ENCODE assay signal across 8 mouse cellular contexts in genomic region chr7:25267751-25268463, GRCm38 (mm10). TPM values are rescaled to one million over a fixed set of nuclear protein-coding genes. Genes with fewer than 3 reads are reported as not detected.
DNase-seq lines count a peak whose midpoint lies in the region; ATAC-seq and TF ChIP-seq lines count a peak whose summit lies in the region.

No protein-coding gene starts in this region.

- no peak for TF ChIP-seq CTCF in kidney, adult 2 months (conservative IDR thresholded peaks at IDR 0.05; ENCODE audit: insufficient read depth, insufficient read length, low read depth, low read length)
- no peak for TF ChIP-seq CTCF in spleen, adult 2 months (IDR thresholded peaks at IDR 0.05; ENCODE audit: extremely low read depth, insufficient read depth, insufficient read length, insufficient replicate concordance)

- H3K4me2 ChIP-seq in embryonic facial prominence, embryonic 13.5 days, result peak overlapping the region; percentile 82
- H3K4me2 ChIP-seq in limb, embryonic 12.5 days, result peak overlapping the region; percentile 81
- peak overlapping the region; percentile 85 for H3K4me2 ChIP-seq in midbrain, embryonic 15.5 days

- TF ChIP-seq POLR2A in kidney, adult 2 months (IDR thresholded peaks at IDR 0.05; ENCODE audit: low read depth, low read length), result no peak
- no peak for TF ChIP-seq POLR2A in spleen, adult 2 months (IDR thresholded peaks at IDR 0.05; ENCODE audit: low read depth, low read length)

- H3K36me3 ChIP-seq in embryonic facial prominence, embryonic 13.5 days, result peaks cover 23% of the 10 kb centered on the region
- no peaks in the 10 kb centered on the region for H3K36me3 ChIP-seq in kidney, adult 2 months (ENCODE audit: control insufficient read depth, insufficient read depth, low read length)
- peaks cover 22% of the 10 kb centered on the region for H3K36me3 ChIP-seq in limb, embryonic 12.5 days
- no peaks in the 10 kb centered on the region for H3K36me3 ChIP-seq in midbrain, embryonic 15.5 days (replicated peaks)
- H3K36me3 ChIP-seq in spleen, adult 2 months (ENCODE audit: control insufficient read depth, insufficient read depth, low read length), result peaks cover 12% of the 10 kb centered on the region; the same call in 1 of the 2 replicates

- no peaks in the 10 kb centered on the region for H3K9me3 ChIP-seq in embryonic facial prominence, embryonic 13.5 days
- no peaks in the 10 kb centered on the region for H3K9me3 ChIP-seq in limb, embryonic 12.5 days
- no peaks in the 10 kb centered on the region for H3K9me3 ChIP-seq in midbrain, embryonic 15.5 days

- DNase-seq in 3134 (ENCODE audit: extremely low read depth, insufficient read length, low spot score), result peak; percentile 99
- peak; percentile 98 for DNase-seq in adrenal gland, postnatal 36 days
- DNase-seq in heart, adult 18-20 months, result peak; percentile 99 to 100
- DNase-seq in kidney, adult 2 months, result peak; percentile 100
- DNase-seq in spleen, adult 2 months (ENCODE audit: low read depth in 1 of 2, low spot score in 2 of 2), result peak; percentile 98 to 100

- H3K4me3 ChIP-seq in embryonic facial prominence, embryonic 13.5 days, result peak overlapping the region; percentile 77
- H3K4me3 ChIP-seq in kidney, adult 2 months (ENCODE audit: insufficient read depth, low read depth, low read length), result peak overlapping the region; percentile 77
- H3K4me3 ChIP-seq in limb, embryonic 12.5 days (replicated peaks), result peak overlapping the region; percentile 72
- H3K4me3 ChIP-seq in midbrain, embryonic 15.5 days, result peak overlapping the region; percentile 85
- H3K4me3 ChIP-seq in spleen, adult 2 months (ENCODE audit: extremely low read depth, insufficient read depth, insufficient read length), result peak overlapping the region; percentile 85

- no peaks in the 10 kb centered on the region for H3K27me3 ChIP-seq in embryonic facial prominence, embryonic 13.5 days
- H3K27me3 ChIP-seq in kidney, adult 2 months (replicated peaks; ENCODE audit: control insufficient read depth, insufficient read depth, low read length), result no peaks in the 10 kb centered on the region
- no peaks in the 10 kb centered on the region for H3K27me3 ChIP-seq in limb, embryonic 12.5 days
- no peaks in the 10 kb centered on the region for H3K27me3 ChIP-seq in midbrain, embryonic 15.5 days (replicated peaks)
- no peaks in the 10 kb centered on the region for H3K27me3 ChIP-seq in spleen, adult 2 months (ENCODE audit: control insufficient read depth, insufficient read depth, low read length)

- under 1% methylated on average over 33 of the region's 33 CpGs for WGBS in embryonic facial prominence, embryonic 13.5 days
- WGBS in kidney, adult 2 months, result under 1% methylated on average over 33 of the region's 33 CpGs
- under 1% methylated on average over 33 of the region's 33 CpGs for WGBS in limb, embryonic 12.5 days
- under 1% methylated on average over 33 of the region's 33 CpGs for WGBS in midbrain, embryonic 15.5 days
- under 1% methylated on average over 33 of the region's 33 CpGs for WGBS in spleen, adult 2 months

- ATAC-seq in embryonic facial prominence, embryonic 13.5 days (ENCODE audit: insufficient number of reproducible peaks, insufficient read depth, low FRiP score, low TSS enrichment, low read depth), result peak; percentile 94
- ATAC-seq in limb, embryonic 12.5 days (ENCODE audit: insufficient number of reproducible peaks, insufficient read depth, low FRiP score, low TSS enrichment, low read depth), result peak; percentile 96
- ATAC-seq in midbrain, embryonic 15.5 days (replicated peaks), result peak; percentile 97

- peak overlapping the region; percentile 94 for H3K27ac ChIP-seq in embryonic facial prominence, embryonic 13.5 days
- H3K27ac ChIP-seq in kidney, adult 2 months (ENCODE audit: insufficient read depth, low read depth, low read length), result peak overlapping the region; percentile 98
- H3K27ac ChIP-seq in limb, embryonic 12.5 days, result peak overlapping the region; percentile 88
- H3K27ac ChIP-seq in midbrain, embryonic 15.5 days, result peak overlapping the region; percentile 94
- H3K27ac ChIP-seq in spleen, adult 2 months (ENCODE audit: insufficient read depth, low read length), result peak overlapping the region; percentile 98

- H3K9ac ChIP-seq in embryonic facial prominence, embryonic 13.5 days, result peak overlapping the region; percentile 82
- peak overlapping the region; percentile 68 for H3K9ac ChIP-seq in limb, embryonic 12.5 days (replicated peaks)
- H3K9ac ChIP-seq in midbrain, embryonic 15.5 days, result peak overlapping the region; percentile 94

- peaks cover 23% of the 10 kb centered on the region for H3K4me1 ChIP-seq in embryonic facial prominence, embryonic 13.5 days
- peaks cover 9% of the 10 kb centered on the region for H3K4me1 ChIP-seq in kidney, adult 2 months (ENCODE audit: control insufficient read depth, insufficient read depth, low read length)
- peaks cover 25% of the 10 kb centered on the region for H3K4me1 ChIP-seq in limb, embryonic 12.5 days (replicated peaks)
- peaks cover 27% of the 10 kb centered on the region for H3K4me1 ChIP-seq in midbrain, embryonic 15.5 days
- peaks cover 27% of the 10 kb centered on the region for H3K4me1 ChIP-seq in spleen, adult 2 months (ENCODE audit: control insufficient read depth, insufficient read depth, insufficient read length)

RNA-seq across cellular contexts. Expression of gene Cic, which starts 0.4 kb away (rescaled TPM):
- total RNA-seq in adrenal gland, postnatal 36 days (2021), result 100 to 1,000 TPM in 1 of 2 experiments, 10 to 100 TPM in 1; 94.8 to 116 TPM
- polyA plus RNA-seq in embryonic facial prominence, embryonic 13.5 days (2015; fragmentation: Nextera tagmentation; extraction: Ambion mirVana), result 46.2 and 47.4 TPM in 2 replicates
- total RNA-seq in heart, adult 18-20 months (2021), result 10 to 100 TPM; 45.1 to 63.1 TPM
- 41.8 and 41.9 TPM in 2 replicates for polyA plus RNA-seq in kidney, adult 2 months (2012; rRNA removed)
- 34.9 and 38.7 TPM in 2 replicates for polyA plus RNA-seq in limb, embryonic 12.5 days (2016; fragmentation: Nextera tagmentation; extraction: Ambion mirVana)
- 42.1 and 45.9 TPM in 2 replicates for polyA plus RNA-seq in midbrain, embryonic 15.5 days (2015; fragmentation: Nextera tagmentation; extraction: Ambion mirVana)
- polyA plus RNA-seq in spleen, adult 2 months (2012; rRNA removed), result 112 and 128 TPM in 2 replicates

RNA-seq across cellular contexts. Expression of gene Erf, which starts 17.3 kb away (rescaled TPM):
- total RNA-seq in adrenal gland, postnatal 36 days (2021), result 10 to 100 TPM; 25.4 to 40.9 TPM
- 22.2 and 25.3 TPM in 2 replicates for polyA plus RNA-seq in embryonic facial prominence, embryonic 13.5 days (2015; fragmentation: Nextera tagmentation; extraction: Ambion mirVana)
- 10 to 100 TPM; 15.8 to 16.9 TPM for total RNA-seq in heart, adult 18-20 months (2021)
- 37.0 and 46.2 TPM in 2 replicates for polyA plus RNA-seq in kidney, adult 2 months (2012; rRNA removed)
- polyA plus RNA-seq in limb, embryonic 12.5 days (2016; fragmentation: Nextera tagmentation; extraction: Ambion mirVana), result 22.3 and 24.3 TPM in 2 replicates
- 3.3 and 5.3 TPM in 2 replicates for polyA plus RNA-seq in midbrain, embryonic 15.5 days (2015; fragmentation: Nextera tagmentation; extraction: Ambion mirVana)
- 17.2 and 21.3 TPM in 2 replicates for polyA plus RNA-seq in spleen, adult 2 months (2012; rRNA removed)

RNA-seq across cellular contexts. Expression of gene Pafah1b3, which starts 29.9 kb away (rescaled TPM):
- 10 to 100 TPM; 32.7 to 34.0 TPM for total RNA-seq in adrenal gland, postnatal 36 days (2021)
- 315 and 322 TPM in 2 replicates for polyA plus RNA-seq in embryonic facial prominence, embryonic 13.5 days (2015; fragmentation: Nextera tagmentation; extraction: Ambion mirVana)
- 1 to 10 TPM; 4.0 to 5.6 TPM for total RNA-seq in heart, adult 18-20 months (2021)
- 48.9 and 50.2 TPM in 2 replicates for polyA plus RNA-seq in kidney, adult 2 months (2012; rRNA removed)
- polyA plus RNA-seq in limb, embryonic 12.5 days (2016; fragmentation: Nextera tagmentation; extraction: Ambion mirVana), result 288 and 295 TPM in 2 replicates
- polyA plus RNA-seq in midbrain, embryonic 15.5 days (2015; fragmentation: Nextera tagmentation; extraction: Ambion mirVana), result 671 and 679 TPM in 2 replicates
- 62.9 and 90.7 TPM in 2 replicates for polyA plus RNA-seq in spleen, adult 2 months (2012; rRNA removed)

RNA-seq across cellular contexts. Expression of gene Gsk3a, which starts 30.3 kb away (rescaled TPM):
- total RNA-seq in adrenal gland, postnatal 36 days (2021), result 10 to 100 TPM; 93.3 to 96.7 TPM
- polyA plus RNA-seq in embryonic facial prominence, embryonic 13.5 days (2015; fragmentation: Nextera tagmentation; extraction: Ambion mirVana), result 11.4 and 14.4 TPM in 2 replicates
- 10 to 100 TPM; 61.4 to 68.5 TPM for total RNA-seq in heart, adult 18-20 months (2021)
- polyA plus RNA-seq in kidney, adult 2 months (2012; rRNA removed), result 127 and 128 TPM in 2 replicates
- 16.9 and 19.4 TPM in 2 replicates for polyA plus RNA-seq in limb, embryonic 12.5 days (2016; fragmentation: Nextera tagmentation; extraction: Ambion mirVana)
- 19.5 TPM in 2 replicates for polyA plus RNA-seq in midbrain, embryonic 15.5 days (2015; fragmentation: Nextera tagmentation; extraction: Ambion mirVana)
- polyA plus RNA-seq in spleen, adult 2 months (2012; rRNA removed), result 106 and 125 TPM in 2 replicates

RNA-seq across cellular contexts. Expression of gene Prr19, which starts 33.3 kb away (rescaled TPM):
- not detected for total RNA-seq in adrenal gland, postnatal 36 days (2021)
- 0.60 and 0.92 TPM in 2 replicates for polyA plus RNA-seq in embryonic facial prominence, embryonic 13.5 days (2015; fragmentation: Nextera tagmentation; extraction: Ambion mirVana)
- not detected for total RNA-seq in heart, adult 18-20 months (2021)
- 0.08 TPM in 1 of 2 replicates, not detected in the other for polyA plus RNA-seq in kidney, adult 2 months (2012; rRNA removed)
- polyA plus RNA-seq in limb, embryonic 12.5 days (2016; fragmentation: Nextera tagmentation; extraction: Ambion mirVana), result 0.66 and 0.86 TPM in 2 replicates
- 3.7 and 4.5 TPM in 2 replicates for polyA plus RNA-seq in midbrain, embryonic 15.5 days (2015; fragmentation: Nextera tagmentation; extraction: Ambion mirVana)
- polyA plus RNA-seq in spleen, adult 2 months (2012; rRNA removed), result 0.07 TPM in 1 of 2 replicates, not detected in the other

Comparison
In these comparisons a context has a peak if more than half of its experiments do, and no peak if none do; other contexts are left out.
1. Peak in every context shown above with its lines: DNase-seq, ATAC-seq, H3K4me3 ChIP-seq and H3K27ac ChIP-seq.